Mouse (Mus musculus): ENCODE measurements around the gene Gm21996.
"Not testable (repeated sequence)": the region's sequence is repeated elsewhere in the genome, so short reads cannot be mapped to it uniquely, and the experiment has no call there.

The Gm21996 gene

GRCm38 (mm10) chrY:89745432-89745831 lies at the start of gene Gm21996:
TSS of gene Gm21996 (minus strand) at chrY:89745532.
- DNase-seq (ENCODE audit: low spot score), result not testable (repeated sequence)

Measured in ovary, postnatal 14 days (tissue).